Mouse (Mus musculus) hindbrain, postnatal 0 days (tissue): ENCODE results near the gene Nt5c. TPM values are rescaled to one million over a fixed set of nuclear protein-coding genes. Genes with fewer than 3 reads are reported as not detected.

Experiments used
- ATAC-seq: fragments of 200-750 bp; cut with Nextera tagmentation; 2 replicates; pipeline ENCODE4 v1.8.0; 2017; ENCODE audit warnings: mild to moderate bottlenecking, moderate TSS enrichment, moderate library complexity
- DNase-seq: peaks from one replicate; pipeline ENCODE4 v3.0.0-alpha.2; 2015; ENCODE audit warnings: low spot score
- H3K27ac ChIP-seq: fragments of 300-500 bp; sonication (generic); 2 replicates; pipeline ENCODE4 v1.5.1; 2014; ENCODE audit warnings: mild to moderate bottlenecking
- H3K27me3 ChIP-seq: fragments of 300-500 bp; sonication (generic); 2 replicates; pipeline ENCODE4 v1.6.1; 2014; ENCODE audit warnings: low read length, mixed read lengths; ENCODE audit not compliant: insufficient read depth
- H3K36me3 ChIP-seq: fragments of 300-500 bp; sonication (generic); 2 replicates; pipeline ENCODE4 v1.6.1; 2014; ENCODE audit warnings: low read length, mixed read lengths; ENCODE audit not compliant: insufficient read depth
- H3K4me1 ChIP-seq: fragments of 300-500 bp; sonication (generic); 2 replicates; pipeline ENCODE4 v1.6.1; 2014; ENCODE audit warnings: antibody characterized with exemption, low read length, mixed read lengths; ENCODE audit not compliant: insufficient read depth
- H3K4me2 ChIP-seq: fragments of 300-500 bp; sonication (generic); 2 replicates; pipeline ENCODE4 v1.6.1; 2014; ENCODE audit warnings: low read depth, mild to moderate bottlenecking, low read length, moderate library complexity, mixed read lengths
- H3K4me3 ChIP-seq: fragments of 300-500 bp; sonication (generic); 2 replicates; pipeline ENCODE4 v1.5.1; 2014; ENCODE audit warnings: low read length
- H3K9ac ChIP-seq: fragments of 300-500 bp; sonication (generic); replicated peaks from 2 replicates; pipeline ENCODE4 v1.6.1; 2014; ENCODE audit warnings: mild to moderate bottlenecking, low read length, moderate library complexity, mixed read lengths
- H3K9me3 ChIP-seq: fragments of 300-500 bp; sonication (generic); 2 replicates; pipeline ENCODE4 v1.6.1; 2016; ENCODE audit warnings: low read length, mixed read lengths
- CTCF ChIP-seq: IDR thresholded peaks from 2 replicates; pipeline ENCODE4 v1.5.1; 2016; ENCODE audit warnings: antibody characterized with exemption, control low read depth, low read depth
- WGBS: fragments of 180-500 bp; shearing (Covaris S2); extraction: QIAGEN DNeasy Blood & Tissue Kit; methylation state at CpG from one replicate; pipeline ENCODE4 v1.1.7; 2014; 5-methylcytosine and 5-hydroxymethylcytosine counted together
- polyA plus RNA-seq: library from polyadenylated mRNA; unstranded; fragments of >200 nt; fragmentation: Nextera tagmentation; extraction: Ambion mirVana; gene quantifications from 2 replicates; pipeline ENCODE4 v1.2.1, GENCODE M21; 2015
- total RNA-seq: library from RNA; depleted of rRNA; stranded (reverse); fragments of >200 nt; gene quantifications from 2 replicates; pipeline ENCODE4 v1.2.3, GENCODE M21; 2014

Nt5c gene
- total and polyA plus RNA-seq, 2 experiments from 2014 or later, result 54.3 to 130 TPM

DNA sequence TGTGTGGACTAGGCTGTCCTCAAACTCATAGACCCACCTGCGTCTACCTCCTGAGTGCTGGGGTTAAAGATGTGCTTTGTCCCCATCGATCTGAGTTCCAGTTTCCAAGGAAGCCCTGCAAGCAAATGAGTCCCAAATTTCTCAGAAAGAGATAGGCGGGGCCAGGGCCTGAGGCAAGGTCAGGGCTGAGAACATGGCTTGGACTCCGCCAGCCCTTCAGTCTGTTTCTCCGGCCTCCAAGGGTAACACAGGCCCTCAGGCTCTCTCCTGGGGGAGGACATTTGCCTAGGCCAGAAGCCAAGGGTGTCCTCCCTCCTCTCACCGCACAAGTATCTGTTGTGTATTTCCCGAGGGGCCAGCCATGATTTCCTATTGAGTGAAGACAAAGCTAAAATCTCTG is 19.5 kb downstream of the Nt5c start:
- no peak overlapping the region for H3K4me2 ChIP-seq
- H3K9me3 ChIP-seq, result no peaks in the 10 kb centered on the region
- H3K9ac ChIP-seq, result no peak overlapping the region
- TF ChIP-seq CTCF, result no peak
- no peak overlapping the region for H3K4me3 ChIP-seq
- H3K36me3 ChIP-seq, result no peaks in the 10 kb centered on the region
- DNase-seq, result no peak
- WGBS, result 78% methylated on average over 7 of the region's 7 CpGs
- H3K27ac ChIP-seq, result no peak overlapping the region
- no peaks in the 10 kb centered on the region for H3K27me3 ChIP-seq
- H3K4me1 ChIP-seq, result peaks cover 4% of the 10 kb centered on the region
- no peak for ATAC-seq

DNA sequence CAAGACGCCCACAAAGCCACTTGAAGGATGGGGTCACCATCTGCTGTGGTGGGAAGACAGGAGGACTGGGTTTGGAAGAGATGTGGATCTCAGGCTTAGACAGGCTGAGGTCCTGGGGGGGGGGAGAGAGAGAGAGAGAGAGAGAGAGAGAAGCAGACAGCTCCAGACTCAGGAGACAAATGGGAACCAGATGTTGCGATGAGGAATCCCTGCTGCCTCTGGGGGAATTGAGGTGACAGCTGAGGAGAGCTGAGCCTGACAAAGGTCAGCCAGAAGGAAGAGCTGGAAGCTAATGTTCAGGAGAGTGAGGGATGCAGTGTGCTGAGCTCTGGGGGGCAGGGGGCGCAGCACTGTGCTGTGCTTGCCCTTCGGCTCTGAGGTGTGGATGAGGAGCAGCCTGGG is 24.4 kb downstream of the Nt5c start:
- Histone ChIP-seq H3K4me2 (no peak overlapping the region), H3K36me3 (no peaks in the 10 kb centered on the region), H3K4me3 (no peak overlapping the region), H3K4me1 (no peaks in the 10 kb centered on the region), H3K27ac (no peak overlapping the region), H3K27me3 (no peaks in the 10 kb centered on the region), H3K9me3 (no peaks in the 10 kb centered on the region), H3K9ac (no peak overlapping the region)
- ATAC-seq, result no peak
- 40% methylated on average over 4 of the region's 4 CpGs for WGBS
- DNase-seq, result no peak
- TF ChIP-seq CTCF, result no peak

DNA sequence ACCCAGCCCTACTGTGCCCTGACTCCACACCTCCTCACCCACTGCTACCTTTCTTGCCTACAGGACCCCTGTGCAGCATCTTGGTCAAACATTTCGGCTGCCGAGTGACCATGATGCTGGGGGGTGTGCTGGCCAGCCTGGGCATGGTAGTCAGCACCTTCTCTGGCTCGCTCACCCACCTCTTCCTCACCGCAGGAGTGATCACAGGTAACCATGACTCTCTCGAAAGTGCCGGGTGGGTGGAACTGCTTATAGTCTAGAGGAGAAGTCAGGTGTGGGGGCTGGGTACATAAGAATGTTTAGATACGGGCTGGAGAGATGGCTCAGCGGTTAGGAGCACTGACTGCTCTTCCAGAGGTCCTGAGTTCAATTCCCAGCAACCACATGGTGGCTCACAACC is 26.8 kb downstream of the Nt5c start:
- H3K36me3 ChIP-seq, result no peaks in the 10 kb centered on the region

DNA sequence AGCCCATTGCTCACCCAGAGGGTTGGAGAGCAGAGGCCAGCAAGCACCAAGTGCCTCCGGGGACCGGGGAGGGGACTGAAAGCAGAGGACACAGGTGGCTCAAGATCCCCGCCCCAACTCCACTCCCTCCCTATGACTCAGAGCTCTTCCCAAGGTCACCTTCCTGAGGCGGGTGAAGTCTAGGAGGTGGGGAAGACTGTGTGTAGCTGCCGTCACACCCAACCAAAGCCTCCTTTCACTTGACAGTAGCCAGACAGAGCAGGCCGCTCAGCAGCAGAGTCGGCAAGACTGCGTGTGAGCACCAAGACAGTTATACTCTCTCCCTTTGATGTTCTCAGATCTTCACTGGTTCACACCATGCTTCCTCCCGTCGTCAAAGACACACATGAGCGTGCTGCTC is 28.3 kb downstream of the Nt5c start:
- DNase-seq (no peak), ATAC-seq (no peak)
- no peaks in the 10 kb centered on the region for H3K27me3 ChIP-seq
- 80% methylated on average over 11 of the region's 11 CpGs for WGBS
- no peak overlapping the region for H3K9ac ChIP-seq
- no peaks in the 10 kb centered on the region for H3K9me3 ChIP-seq
- H3K36me3 ChIP-seq, result no peaks in the 10 kb centered on the region
- no peak overlapping the region for H3K4me3 ChIP-seq
- no peak overlapping the region for H3K4me2 ChIP-seq
- no peaks in the 10 kb centered on the region for H3K4me1 ChIP-seq
- TF ChIP-seq CTCF, result no peak
- no peak overlapping the region for H3K27ac ChIP-seq

More for the DNA sequence above, 26.8 kb downstream of the Nt5c start:
- WGBS, result 90% methylated on average over 8 of the region's 8 CpGs
- DNase-seq (no peak), ATAC-seq (no peak)
- no peak for TF ChIP-seq CTCF
- Histone ChIP-seq H3K4me3 (no peak overlapping the region), H3K27me3 (no peaks in the 10 kb centered on the region), H3K9me3 (no peaks in the 10 kb centered on the region), H3K27ac (no peak overlapping the region), H3K9ac (no peak overlapping the region), H3K4me2 (no peak overlapping the region), H3K4me1 (no peaks in the 10 kb centered on the region)

DNA sequence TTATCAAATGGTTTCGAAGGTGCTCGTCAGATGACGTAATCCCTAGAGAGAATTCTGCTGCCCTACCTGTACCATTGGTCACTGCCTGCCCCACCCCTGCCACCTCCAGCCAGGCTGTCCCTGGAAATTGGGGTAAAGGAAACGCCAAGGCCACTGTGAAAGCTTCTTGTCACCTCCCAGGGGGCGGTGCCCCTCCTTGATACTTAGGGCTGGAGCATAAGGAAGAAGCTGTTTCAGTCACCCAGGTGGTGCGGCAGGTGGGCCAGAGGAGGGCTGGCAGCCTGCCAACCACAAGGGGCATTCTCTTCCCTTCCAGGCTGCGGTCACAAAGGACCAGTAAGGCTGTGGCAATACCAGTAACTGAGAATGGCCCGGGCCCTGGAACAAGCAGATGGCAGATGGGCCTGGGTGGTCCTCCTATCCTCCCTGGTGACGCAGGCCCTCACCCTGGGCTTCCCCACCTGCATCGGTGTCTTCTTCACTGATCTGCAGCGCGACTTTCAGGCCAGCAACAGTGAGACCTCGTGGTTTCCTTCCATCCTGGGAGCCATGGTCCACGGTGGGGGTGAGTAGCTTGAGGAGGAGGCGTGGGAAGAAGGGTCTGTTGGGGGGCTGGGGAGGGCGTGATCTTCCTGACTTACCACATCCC is 29.3 kb downstream of the Nt5c start, which contains the start of gene Slc16a5:
TSS of gene Slc16a5 (plus strand) at position 232 of the 649 bp plus-strand sequence.
- Histone ChIP-seq H3K4me1 (no peaks in the 10 kb centered on the region), H3K9me3 (no peaks in the 10 kb centered on the region), H3K27me3 (no peaks in the 10 kb centered on the region), H3K36me3 (no peaks in the 10 kb centered on the region), H3K4me2 (no peak within 1 kb of the TSS), H3K9ac (no peak within 1 kb of the TSS), H3K4me3 (no peak within 1 kb of the TSS), H3K27ac (no peak within 1 kb of the TSS)
- ATAC-seq (no peak), DNase-seq (no peak)
- 74% methylated on average over 16 of the region's 16 CpGs for WGBS
- no peak for TF ChIP-seq CTCF

DNA sequence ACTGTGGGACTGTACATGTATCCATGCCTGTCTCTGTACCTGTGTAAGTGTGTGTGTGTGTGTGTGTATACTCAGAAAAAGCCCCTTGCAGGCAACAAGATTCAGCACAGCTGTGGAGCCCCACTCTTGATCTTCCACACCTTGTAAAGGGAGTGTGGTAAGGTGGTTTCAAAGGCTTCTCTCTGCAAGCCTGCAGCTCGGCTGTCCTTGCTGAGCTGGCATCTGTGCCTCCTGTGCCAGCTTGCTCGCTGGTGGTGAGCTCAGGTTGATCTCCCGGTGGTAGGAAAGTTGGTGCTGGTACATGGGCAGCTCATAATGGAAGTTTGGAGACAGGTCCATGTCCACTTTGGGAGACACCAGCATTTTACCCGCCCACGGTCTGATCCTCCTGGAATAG is 29.8 kb downstream of the Nt5c start:
- Histone ChIP-seq H3K9ac (no peak overlapping the region), H3K4me3 (no peak overlapping the region), H3K27me3 (no peaks in the 10 kb centered on the region), H3K36me3 (no peaks in the 10 kb centered on the region), H3K4me2 (no peak overlapping the region), H3K9me3 (no peaks in the 10 kb centered on the region), H3K27ac (no peak overlapping the region), H3K4me1 (no peaks in the 10 kb centered on the region)
- no peak for TF ChIP-seq CTCF
- DNase-seq (no peak), ATAC-seq (no peak)
- 73% methylated on average over 5 of the region's 5 CpGs for WGBS

DNA sequence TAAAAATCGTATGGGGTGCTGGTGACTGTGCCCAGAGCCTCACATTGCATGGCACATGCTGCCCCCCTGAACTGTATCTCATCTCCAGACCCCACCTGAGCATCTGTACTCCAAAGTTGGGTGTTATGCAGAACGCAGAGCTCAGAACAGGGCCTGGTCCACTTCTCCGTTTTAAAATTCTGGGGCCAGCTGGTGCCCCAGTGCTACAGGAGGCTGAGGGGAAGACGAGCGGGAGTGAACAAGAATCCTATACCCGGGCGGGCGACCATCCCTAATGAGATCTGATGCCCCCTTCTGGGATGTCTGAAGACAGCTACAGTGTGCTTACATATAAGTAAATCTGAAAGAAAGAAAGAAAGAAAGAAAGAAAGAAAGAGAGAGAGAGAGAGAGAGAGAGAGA is 30.7 kb downstream of the Nt5c start:
- WGBS, result 22% methylated on average over 8 of the region's 8 CpGs
- no peak for TF ChIP-seq CTCF
- DNase-seq (no peak), ATAC-seq (no peak)
- Histone ChIP-seq H3K9ac (no peak overlapping the region), H3K36me3 (no peaks in the 10 kb centered on the region), H3K27ac (no peak overlapping the region), H3K4me2 (no peak overlapping the region), H3K9me3 (no peaks in the 10 kb centered on the region), H3K4me3 (no peak overlapping the region), H3K4me1 (no peaks in the 10 kb centered on the region), H3K27me3 (no peaks in the 10 kb centered on the region)
